Mouse (Mus musculus): ENCODE measurements around the gene Kirrel3.

The Kirrel3 gene

DNA sequence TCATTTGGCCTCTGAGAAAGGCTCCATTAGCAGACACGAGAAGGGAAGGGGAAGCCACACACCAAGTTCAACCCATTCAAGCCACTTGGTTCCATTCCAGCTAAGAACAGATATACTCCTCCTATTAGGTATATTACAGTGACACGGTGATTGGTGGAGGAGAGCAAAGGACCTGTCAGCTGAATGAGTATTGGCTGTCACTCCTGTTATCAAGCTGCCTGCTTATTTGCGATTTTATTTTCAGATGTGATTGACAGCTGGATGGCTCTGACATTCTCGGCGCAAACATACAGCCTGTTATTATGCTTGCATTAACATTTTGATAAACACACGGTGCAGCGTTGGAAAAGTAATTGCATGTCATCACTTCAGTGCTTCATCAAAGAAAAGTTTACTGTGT, 118.1 kb downstream of the Kirrel3 start:
- DNase-seq (ENCODE audit: low spot score) = no peak

DNA sequence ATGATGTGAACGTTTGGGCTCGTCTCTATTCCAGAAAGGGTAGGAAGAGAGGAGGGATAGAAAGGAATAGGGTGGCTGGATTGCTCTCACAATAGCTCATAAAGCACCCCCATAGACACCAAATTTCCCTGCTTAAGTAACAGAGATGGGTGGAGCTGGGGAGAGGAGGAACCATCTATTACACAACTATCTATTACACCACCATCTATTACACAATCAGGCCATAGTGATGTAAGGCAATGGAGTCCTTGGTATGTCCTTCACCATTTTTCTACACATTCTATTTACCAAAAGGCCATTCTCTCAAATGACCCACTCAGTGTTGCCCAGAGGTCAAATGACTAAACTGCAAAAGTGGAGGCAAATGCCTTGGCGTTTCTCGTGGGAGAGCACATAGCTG, 119.2 kb downstream of the Kirrel3 start:
- DNase-seq (ENCODE audit: low spot score) = no peak

DNA sequence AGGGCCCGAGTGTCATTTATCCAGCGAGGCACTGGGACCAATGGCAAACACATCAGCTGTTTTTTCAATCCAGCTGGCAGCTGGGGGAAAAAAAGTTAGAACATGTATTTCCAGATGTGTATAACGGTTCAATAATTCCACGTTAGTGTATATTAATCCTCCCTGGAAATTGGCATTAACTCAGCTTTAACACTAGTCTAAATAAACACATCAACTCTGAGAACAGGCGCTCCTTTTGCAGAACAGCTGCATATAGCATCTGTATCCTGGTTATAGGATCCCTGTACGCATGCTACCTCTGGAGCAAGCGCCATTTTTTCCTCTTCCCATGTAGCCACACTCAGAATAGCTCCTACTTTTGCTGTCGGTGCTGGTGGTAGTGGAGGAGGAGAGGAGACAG, 119.8 kb downstream of the Kirrel3 start:
- no peak for DNase-seq (ENCODE audit: low spot score)

DNA sequence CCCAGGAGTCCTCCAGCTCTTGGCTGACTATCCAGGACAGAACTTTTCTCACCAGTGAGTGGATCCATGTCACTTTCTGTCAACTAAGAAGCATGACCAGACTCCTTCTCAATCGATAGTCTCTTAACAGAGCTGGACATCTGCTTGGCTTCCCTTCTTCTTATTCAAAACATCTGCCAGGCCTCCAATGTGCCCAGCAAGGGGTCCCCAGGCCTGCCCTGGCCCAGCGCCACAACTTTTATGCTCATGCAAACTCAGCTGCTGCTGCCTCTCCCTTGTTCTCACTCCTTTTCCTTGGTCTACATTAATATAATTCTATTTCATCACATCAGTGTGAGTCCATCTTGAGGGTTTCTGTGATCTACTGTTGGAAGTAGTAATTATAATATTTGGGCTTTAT, 122.3 kb downstream of the Kirrel3 start:
- DNase-seq (ENCODE audit: low spot score) = no peak

DNA sequence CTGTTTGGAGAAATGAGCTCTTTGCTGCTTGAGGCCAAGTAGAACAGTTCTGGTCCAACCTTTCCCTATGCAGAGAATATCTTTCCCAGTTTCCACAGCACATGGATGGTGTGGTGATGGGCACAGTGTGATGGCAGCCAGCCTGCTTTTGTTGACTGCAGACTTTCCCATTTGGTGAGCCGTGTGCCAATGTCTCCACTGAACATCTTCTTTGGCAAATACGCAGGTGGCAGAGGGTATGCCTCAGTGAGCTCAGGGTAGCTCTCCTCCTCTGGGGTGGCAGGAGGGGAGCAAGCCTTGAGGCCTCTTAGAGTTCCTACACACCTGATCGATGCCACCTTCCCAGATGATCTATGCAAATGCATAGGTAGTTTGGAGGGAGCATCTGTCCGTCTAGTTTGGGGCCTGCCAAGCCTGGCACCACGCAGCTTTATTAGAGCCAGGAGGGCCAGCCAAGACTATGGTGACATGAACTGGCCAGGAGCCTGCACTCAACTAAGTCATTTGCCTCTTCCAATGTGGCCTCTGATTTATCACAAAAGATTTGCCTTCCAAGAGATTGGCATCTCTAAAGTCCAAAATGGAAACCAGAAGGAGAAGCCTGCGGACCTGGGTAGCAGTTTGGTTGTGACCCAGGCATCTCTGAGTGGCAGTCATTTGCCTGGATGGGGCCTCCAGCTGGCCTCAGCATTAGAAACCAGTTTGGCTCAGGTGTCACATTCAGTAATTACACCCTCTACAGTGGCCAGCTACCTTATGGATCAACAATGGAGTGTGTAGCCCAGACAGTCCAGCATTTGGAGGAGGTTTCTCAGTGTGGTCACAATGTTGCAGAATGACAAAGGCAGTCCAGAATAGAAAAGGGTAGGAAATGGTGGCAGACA, 127.4 kb downstream of the Kirrel3 start:
- no peak for DNase-seq (ENCODE audit: low spot score)

DNA sequence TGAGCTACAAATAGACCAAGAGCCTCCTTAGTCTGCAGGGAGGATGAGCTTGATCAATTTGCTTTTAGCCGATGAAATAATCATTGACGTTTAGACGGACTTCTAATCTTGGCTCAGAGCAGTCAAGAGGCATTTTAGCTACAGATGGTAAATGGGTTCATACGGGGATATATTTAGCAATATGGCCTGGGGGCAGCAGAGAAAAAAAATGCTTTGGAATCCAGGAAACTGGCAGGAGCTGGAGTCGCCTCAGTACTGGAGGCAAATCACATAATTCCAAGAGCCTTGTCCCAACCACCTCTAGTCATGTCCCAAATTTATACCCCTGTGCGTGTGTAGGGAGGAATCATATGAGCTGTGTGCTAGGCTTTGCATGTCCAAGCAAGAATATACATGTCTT, 132.4 kb downstream of the Kirrel3 start:
- no peak for DNase-seq (ENCODE audit: low spot score)

DNA sequence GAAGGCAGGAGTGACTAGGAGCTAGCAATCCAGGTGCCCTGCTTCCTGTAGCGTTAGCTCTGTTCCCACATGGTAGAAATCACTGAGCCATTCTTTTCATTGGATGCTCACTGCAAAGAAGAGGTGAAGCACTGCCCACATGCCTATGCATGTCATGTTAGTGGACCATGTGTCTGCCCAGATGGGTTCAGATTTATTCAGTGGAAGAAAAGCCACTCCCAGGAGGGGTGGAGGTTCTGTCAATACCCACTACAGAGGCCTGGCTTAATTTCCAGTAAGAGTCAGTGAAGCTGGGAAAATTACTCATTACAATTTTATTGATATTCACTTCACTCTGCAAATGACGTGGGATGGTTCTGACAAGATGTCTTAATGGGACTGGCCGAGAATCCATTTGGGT, 134.2 kb downstream of the Kirrel3 start:
- no peak for DNase-seq (ENCODE audit: low spot score)

DNA sequence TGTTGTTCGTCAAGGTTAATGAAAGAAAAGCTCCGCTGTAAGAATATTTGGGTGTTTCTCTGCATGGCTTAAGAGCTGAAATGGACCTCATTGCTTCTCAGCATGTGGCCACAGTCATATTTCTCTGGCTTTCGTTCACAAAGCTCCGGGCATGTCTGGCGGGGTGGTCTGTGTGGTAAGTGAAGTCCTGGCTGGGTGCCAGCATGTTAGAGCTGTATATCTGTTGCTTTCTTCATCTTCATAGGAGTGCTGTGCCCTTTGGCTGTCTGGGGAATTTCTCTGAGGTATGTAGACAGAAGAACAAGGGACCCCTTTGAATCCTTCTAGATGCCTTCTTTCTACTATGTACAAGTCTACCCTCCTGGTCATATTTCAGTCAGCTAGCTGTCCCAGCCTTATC, 137.8 kb downstream of the Kirrel3 start:
- DNase-seq (ENCODE audit: low spot score) = no peak

DNA sequence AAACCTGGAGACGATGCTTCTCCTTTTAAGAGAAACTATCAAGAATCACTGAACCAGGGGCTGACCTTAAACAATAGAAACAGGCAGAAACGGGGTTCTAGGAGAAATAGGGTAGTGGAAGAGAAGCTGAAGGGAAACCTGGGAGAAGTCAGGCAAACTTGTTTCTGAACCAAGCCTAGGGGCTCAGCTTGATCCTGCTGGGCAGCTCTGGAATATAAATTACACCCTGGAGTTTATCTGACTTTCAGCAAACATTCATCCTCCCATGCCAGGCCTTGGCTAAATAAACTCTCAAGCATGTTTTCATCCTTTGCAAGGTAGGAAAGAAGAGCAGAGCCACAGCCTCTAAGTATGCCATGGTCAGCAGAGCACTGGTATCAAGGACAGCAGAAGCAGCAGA, 138.3 kb downstream of the Kirrel3 start:
- no peak for DNase-seq (ENCODE audit: low spot score)

DNA sequence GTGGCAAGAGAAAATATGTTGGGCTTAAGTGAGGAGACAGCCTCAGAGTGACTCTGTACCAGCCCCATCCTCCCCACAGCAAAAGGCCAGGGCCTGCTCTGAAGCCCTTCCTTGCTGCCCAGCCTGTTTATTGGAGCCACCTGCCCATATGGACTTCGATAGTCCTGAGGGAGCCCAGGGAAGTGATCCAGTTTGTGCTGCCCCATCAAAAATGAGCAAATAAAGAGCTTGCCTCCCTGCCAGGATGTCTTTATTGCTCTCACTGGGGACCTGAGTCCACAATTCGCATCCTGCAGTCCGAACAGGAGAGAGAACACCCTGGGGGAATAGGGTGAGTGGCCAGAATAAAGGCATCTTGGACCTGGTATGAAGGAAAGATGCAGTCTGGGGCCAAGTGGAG, 143.1 kb downstream of the Kirrel3 start:
- DNase-seq (ENCODE audit: low spot score) = no peak

DNA sequence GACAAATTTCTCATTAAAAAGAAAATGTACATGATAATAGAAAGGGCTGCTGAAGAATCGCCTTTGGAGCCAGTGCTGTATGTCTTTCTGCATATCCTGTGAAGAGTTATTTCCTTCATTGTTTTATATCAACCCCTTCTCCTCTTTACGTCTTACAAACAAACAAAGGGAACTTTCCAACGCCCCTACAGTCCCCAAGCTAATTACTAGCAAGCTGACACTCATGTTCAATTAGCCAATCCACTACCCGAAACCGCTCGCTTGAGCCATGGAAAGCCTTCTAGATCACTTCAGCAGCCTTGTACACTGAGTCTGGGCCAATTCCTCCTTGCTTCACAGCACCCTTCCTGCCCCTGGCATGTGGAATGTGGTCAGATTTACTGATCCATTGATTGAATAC, 150.0 kb downstream of the Kirrel3 start:
- no peak for DNase-seq (ENCODE audit: low spot score)

DNA sequence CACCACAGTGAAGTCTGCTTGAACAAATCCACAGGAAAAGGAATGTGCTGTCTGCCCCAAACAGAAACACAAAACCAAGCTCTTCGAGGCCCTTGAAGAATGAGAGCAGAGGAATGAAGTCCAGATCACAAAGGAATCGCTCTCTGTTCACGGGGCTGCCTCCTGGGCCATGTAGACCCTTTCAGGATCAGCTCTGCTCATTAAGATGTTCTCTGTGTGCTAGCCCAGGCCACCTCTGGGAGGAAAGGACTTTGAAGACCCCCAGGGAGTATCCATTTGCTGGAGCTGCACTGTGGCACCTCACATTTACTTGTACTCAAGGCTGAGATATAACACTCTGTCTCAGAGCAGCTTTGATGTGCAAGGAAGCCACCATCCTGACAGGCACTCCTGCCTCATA, 158.2 kb downstream of the Kirrel3 start:
- DNase-seq (ENCODE audit: low spot score) = no peak

DNA sequence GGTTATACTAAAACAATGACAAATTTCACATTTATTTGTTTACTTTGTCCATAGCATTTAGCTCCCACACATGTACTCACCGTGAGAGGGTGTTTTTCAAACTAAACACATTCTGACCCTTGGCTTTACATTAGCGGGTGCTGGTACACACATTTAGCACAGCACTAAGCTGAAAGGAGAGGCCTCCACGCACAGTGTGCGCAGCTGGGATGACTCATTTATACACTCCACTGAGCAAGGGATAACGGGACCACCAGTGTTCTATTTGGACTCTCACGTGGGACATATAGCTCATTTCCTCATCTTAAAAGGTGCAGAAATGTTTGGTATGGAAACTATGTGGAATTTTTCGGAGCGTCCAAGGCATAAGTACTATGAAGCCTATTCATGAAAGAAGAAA, 158.7 kb downstream of the Kirrel3 start:
- no peak for DNase-seq (ENCODE audit: low spot score)

DNA sequence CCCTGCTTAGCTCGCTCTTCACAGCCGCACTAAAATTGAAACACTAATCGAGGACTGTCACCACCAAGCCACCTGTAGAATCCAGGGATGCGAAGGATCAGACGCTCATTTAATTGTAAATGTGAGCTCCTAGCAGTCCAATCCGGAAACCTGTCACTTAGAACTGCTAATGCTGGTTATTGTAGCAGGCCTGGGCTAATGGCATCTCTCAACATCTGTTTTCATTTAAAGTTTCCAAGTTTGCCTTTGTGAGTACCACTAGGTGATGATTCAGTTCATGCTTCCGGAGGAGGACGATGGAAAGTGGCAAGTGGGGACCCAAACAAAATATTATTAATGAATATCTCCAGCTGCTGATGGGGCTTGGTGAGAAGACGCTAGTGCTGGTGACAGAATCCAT, 161.1 kb downstream of the Kirrel3 start:
- no peak for DNase-seq (ENCODE audit: low spot score)

DNA sequence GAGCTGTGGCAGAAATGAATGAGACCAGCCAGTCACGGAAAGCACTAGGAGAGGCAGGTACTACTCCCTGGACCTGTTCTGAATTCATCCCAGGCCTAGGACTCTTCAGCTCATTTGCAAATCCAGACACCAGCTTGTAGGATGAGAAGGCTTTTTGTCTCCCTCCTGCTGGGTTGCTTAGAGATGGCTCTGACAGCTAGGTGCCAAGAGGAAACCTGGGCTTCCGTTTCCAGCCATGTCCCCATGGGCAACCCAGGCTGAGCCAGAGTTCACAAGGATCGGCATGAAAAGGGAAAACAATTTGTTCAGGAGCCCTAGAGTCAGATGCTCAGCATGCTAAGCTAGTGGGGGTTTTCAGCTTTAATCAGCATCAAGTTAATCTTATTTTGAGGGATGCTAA, 166.6 kb downstream of the Kirrel3 start:
- no peak for DNase-seq (ENCODE audit: low spot score)

DNA sequence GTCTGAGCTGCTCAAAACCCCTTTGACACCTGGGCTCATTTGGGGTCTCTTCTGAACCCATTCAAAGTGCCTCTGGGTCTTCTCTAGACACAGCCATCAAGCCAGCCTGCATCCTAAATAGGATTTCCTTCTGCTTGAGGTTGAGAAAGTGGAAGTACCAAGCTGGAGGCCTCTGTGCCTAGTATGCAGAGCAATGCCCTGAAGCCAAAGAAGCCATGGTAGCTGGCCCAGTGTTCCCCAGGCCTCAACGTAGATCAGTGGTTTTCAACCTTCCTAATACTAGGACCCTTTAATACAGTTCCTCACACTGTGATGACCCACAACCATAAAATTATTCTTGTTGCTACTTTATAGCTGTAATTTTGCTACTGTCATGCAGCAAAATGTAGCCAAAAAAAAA, 167.4 kb downstream of the Kirrel3 start:
- DNase-seq (ENCODE audit: low spot score) = no peak

DNA sequence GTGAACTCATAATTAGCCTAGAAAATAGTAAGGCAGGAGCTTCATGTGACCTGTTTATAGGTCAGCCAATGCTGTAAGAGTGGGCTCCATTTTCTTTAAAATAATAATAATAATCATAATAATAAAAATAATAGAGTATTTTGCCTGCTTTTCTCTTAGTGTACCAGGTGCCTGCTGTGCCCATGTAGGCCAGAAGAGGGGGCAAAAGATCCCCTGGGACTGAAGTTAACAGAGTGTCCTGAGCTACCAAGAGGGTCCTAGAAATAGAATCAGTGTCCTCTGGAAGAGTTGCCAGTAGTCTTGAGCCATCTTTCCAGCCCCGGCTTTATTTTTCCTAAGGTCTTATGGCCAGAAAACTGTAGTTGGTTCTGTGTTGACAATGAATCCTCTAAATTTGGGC, 174.9 kb downstream of the Kirrel3 start:
- DNase-seq (ENCODE audit: low spot score) = no peak

DNA sequence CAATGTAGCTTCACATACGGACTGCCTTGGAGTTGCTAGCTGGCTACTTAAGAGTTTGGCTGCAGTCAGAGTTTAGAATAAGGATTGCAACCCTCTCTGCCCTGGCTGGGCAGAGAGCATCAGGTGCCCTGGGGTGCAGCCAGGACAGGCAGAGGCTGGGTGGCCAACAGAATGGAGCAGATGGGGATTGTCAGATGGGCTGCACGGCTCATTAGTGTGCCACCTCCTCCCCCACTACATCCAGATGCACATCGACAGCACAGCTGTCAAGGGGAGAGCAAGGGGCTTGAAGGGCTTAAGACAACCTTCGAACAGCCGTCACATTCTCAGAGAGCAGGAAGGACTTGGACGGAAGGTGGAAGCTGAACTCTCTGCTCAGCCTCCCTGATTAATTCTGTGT, 177.7 kb downstream of the Kirrel3 start:
- DNase-seq (ENCODE audit: low spot score) = no peak

DNA sequence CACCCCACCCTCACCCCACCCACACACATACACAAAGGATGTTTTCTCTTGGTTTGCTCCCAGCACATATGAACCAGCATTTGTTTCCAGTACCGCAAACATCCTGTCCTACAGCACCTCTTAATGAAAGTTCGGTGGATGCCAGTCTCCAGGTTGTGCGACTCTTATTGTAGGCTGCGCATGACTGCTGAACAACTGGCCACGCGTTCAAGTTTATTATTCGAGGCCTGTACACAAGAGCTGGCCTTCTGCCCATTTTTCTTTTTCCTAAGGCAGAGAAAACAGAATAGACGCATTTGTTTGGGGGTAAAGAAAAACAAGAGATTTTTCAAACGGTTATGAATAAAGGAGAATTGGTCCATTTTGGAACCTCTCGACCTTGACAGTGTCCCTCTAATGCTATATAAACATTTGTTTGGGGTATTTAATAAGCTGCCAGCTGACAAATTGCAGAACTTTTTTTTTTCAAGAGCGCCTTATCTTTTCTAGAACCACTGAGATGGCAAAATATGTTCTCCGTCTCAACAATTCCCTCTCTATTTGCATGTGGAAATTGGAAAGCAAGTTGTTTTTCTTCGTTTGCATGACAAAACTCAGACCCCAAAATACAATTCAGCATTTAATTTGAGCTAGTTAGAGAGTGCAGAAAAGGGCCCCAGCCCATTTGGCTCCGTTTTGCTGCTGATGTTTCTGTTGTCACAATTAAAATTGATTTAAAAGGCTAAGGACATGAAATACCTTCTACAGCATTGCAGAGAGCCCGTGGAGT, 179.9 kb downstream of the Kirrel3 start:
- no peak for DNase-seq (ENCODE audit: low spot score)

DNA sequence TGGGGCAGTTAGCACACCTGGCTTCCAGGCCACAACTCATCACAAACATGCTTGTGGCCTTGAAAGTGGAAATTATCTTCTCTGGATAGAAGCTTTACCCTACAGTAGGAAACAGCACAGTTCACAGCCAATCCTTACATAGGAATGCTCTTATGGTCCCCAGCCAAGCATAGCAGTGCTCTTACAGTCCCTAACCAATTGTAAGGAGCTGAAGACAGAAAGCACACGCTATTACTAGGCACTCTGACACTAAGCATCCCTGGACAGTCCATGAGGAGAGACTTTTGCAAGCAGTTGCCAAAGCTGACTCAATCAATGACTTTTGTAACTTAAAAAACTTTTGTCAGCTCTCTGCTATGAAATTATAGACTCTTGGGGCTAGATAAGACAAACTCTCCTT, 181.5 kb downstream of the Kirrel3 start:
- DNase-seq (ENCODE audit: low spot score) = no peak

DNA sequence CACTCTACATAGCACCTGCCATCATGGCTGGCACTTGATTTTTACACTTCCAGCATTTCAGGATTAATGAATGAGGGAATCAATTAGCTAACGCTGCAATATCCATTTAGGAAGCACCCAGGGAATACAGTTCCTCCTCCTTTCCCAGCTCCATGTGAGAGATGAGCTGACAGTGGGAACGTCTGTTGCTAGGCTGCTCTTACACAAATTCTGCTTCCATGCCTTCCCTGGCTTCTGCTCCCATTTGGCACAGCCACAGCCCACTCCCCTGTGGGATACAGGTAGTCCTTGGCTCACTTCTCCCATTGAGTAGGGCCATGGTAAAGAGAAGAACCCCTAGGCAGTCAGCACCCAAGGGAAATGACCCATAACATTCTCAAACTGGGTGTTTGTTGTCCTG, 185.2 kb downstream of the Kirrel3 start:
- no peak for DNase-seq (ENCODE audit: low spot score)

DNA sequence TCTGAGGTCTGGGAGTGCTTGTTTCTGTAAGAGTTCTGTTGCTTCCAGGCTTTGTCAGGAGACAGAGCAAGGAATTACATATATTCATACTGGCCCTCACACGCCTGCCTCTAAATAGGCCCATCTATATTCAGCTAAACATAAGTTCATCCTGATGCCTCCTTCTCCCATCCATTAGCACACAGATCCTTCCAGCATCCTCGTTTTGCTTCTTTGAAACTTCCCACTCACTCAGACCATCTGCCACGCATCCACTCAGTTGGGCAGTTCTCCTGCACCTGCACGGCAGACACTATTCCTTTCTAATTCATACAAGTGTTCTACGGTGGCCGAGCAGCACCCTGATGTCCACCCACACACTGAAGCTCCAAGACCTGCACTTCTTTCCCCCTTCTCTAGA, 201.1 kb downstream of the Kirrel3 start:
- DNase-seq (ENCODE audit: low spot score) = no peak

DNA sequence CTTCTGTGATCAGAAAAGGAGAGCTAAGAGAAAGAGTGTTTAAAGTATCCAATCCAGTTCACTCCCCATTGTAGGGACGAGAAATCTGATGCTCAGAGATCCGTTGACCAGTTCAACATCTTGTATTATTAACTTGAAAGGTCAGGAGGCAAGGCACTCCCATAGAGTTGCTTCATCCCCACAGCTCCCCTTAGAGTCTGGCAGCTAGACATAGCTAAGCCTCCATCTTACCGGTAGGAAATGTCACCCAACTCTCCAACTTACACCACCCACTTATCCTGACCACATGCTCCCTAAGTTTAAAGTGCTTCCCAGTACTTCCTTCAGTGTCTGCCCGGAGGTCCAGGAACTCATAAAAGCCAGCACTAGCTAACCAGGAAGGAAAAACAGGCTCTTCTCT, 202.7 kb downstream of the Kirrel3 start:
- no peak for DNase-seq (ENCODE audit: low spot score)

DNA sequence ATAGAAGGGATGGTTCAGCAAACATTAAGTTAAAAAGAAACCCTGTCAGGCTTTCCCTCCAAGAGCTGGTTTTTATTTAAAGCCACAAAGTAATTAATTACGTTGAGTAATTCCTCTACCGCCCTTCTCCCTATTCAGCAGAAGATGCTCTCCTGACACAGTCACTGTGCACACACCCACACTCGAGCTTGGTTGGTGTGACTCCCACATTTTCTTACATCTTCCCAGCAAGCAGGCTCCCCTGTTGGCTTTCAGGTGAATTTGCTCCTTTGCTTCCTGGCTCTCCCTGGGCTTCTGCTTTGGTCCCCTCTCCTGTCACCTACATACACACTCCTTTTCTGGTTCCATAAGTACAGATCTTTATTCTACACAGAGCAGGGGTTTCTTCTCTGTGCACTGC, 203.7 kb downstream of the Kirrel3 start:
- DNase-seq (ENCODE audit: low spot score) = no peak

All from ovary, postnatal 36 days (tissue).